Comparison of ENCODE assay signal across 9 mouse cellular contexts in the genomic region with DNA sequence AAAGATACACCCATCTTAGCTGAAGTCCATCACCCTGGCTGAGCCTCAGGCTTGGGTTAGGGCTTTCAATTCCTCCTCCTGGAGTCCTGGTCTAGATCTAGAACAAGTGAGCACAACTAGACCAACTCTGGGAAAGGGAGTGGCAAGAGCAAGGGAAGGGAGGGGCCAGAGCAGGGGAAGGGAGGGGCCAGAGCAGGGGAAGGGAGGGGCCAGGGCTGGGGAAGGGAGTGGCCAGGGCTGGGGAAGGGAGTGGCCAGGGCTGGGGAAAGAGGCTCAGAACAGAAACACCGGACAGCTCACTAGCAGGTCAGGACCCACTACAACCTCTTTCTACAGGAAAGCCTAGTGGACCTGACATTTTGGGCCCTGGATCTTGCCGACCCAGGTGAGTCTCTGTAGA. TPM values are rescaled to one million over a fixed set of nuclear protein-coding genes. Genes with fewer than 3 reads are reported as not detected.
DNase-seq lines count a peak whose midpoint lies in the region; ATAC-seq lines count a peak whose summit lies in the region.
"Had no signal": no experiment of that assay in that cellular context is flagged by ENCODE, and none has a peak within 500 bp of the region (broad histone marks: within the 10 kb centered on the region; RNA-seq: fewer than 3 reads in every experiment).

No protein-coding gene starts in this region.

- no peak overlapping the region for H3K9ac ChIP-seq in liver, embryonic 11.5 days (ENCODE audit: low read depth, low read length)
- H3K9ac ChIP-seq in stomach, embryonic 14.5 days (replicated peaks; ENCODE audit: low read depth, low read length), result no peak overlapping the region
- H3K9ac ChIP-seq: heart, embryonic 13.5 days had no signal

- H3K4me3 ChIP-seq in liver, embryonic 11.5 days (ENCODE audit: low read depth, low read length), result no peak overlapping the region
- H3K4me3 ChIP-seq in stomach, embryonic 14.5 days (ENCODE audit: low read depth, low read length), result no peak overlapping the region
- H3K4me3 ChIP-seq: heart, embryonic 13.5 days had no signal

- no peak overlapping the region for H3K27ac ChIP-seq in liver, embryonic 11.5 days (ENCODE audit: low read depth, low read length)
- H3K27ac ChIP-seq in stomach, embryonic 14.5 days (ENCODE audit: low read length), result no peak overlapping the region
- H3K27ac ChIP-seq: heart, embryonic 13.5 days had no signal

- peak; percentile 68 for ATAC-seq in liver, embryonic 11.5 days (replicated peaks; ENCODE audit: low FRiP score)
- ATAC-seq in stomach, embryonic 14.5 days (ENCODE audit: insufficient number of reproducible peaks, insufficient read depth, low FRiP score, low read depth), result peak; percentile 42
- no peak for ATAC-seq in monocyte, adult 5-6 weeks (replicated peaks; ENCODE audit: insufficient number of reproducible peaks, low FRiP score, low TSS enrichment, poor library complexity, severe bottlenecking)

- no peaks in the 10 kb centered on the region for H3K4me1 ChIP-seq in liver, embryonic 11.5 days (replicated peaks; ENCODE audit: control insufficient read depth, insufficient read depth, low read length)
- H3K4me1 ChIP-seq in stomach, embryonic 14.5 days (ENCODE audit: control insufficient read depth, insufficient read depth, low read length), result no peaks in the 10 kb centered on the region
- H3K4me1 ChIP-seq: heart, embryonic 13.5 days had no signal

- H3K4me2 ChIP-seq in liver, embryonic 11.5 days, result no peak overlapping the region
- H3K4me2 ChIP-seq in stomach, embryonic 14.5 days (replicated peaks; ENCODE audit: low read depth, low read length), result no peak overlapping the region
- H3K4me2 ChIP-seq: heart, embryonic 13.5 days had no signal

- peaks cover 3% of the 10 kb centered on the region; the same call in 1 of the 2 replicates for H3K27me3 ChIP-seq in liver, embryonic 11.5 days (replicated peaks; ENCODE audit: control insufficient read depth, insufficient read depth, low read length)
- H3K27me3 ChIP-seq in stomach, embryonic 14.5 days (ENCODE audit: control insufficient read depth, insufficient read depth, low read length), result no peaks in the 10 kb centered on the region

- no peaks in the 10 kb centered on the region for H3K9me3 ChIP-seq in liver, embryonic 11.5 days (ENCODE audit: control insufficient read depth, low read length)
- no peaks in the 10 kb centered on the region for H3K9me3 ChIP-seq in stomach, embryonic 14.5 days (ENCODE audit: control insufficient read depth, low read depth, low read length)
- H3K9me3 ChIP-seq: heart, embryonic 13.5 days had no signal

- WGBS in liver, embryonic 11.5 days, result 22% methylated on average over 2 of the region's 2 CpGs
- WGBS in stomach, embryonic 14.5 days, result 31% methylated on average over 2 of the region's 2 CpGs

- no peaks in the 10 kb centered on the region for H3K36me3 ChIP-seq in liver, embryonic 11.5 days (ENCODE audit: control insufficient read depth, insufficient read depth, low read length)
- H3K36me3 ChIP-seq in stomach, embryonic 14.5 days (ENCODE audit: control insufficient read depth, insufficient read depth, low read length), result no peaks in the 10 kb centered on the region
- H3K36me3 ChIP-seq: heart, embryonic 13.5 days had no signal

- peak; percentile 21 to 43 for DNase-seq in kidney, postnatal 4 days
- DNase-seq in kidney, adult 9 months, result no peak
- DNase-seq in ZHBTc4 (ENCODE audit: low read depth, low spot score), result peak; percentile 88
- DNase-seq in liver, embryonic 11.5 days (ENCODE audit: low spot score), result peak; percentile 37
- no peak for DNase-seq in right cerebral cortex, postnatal 25 days
- no peak for DNase-seq in layer of hippocampus, adult 9-11 months

RNA-seq across cellular contexts. Expression of gene Prkcz, which starts 42.9 kb away (rescaled TPM):
- polyA plus RNA-seq in liver, embryonic 11.5 days (2014; fragmentation: Nextera tagmentation; extraction: Ambion mirVana), result 5.1 and 6.8 TPM in 2 replicates
- 12.9 and 14.8 TPM in 2 replicates for polyA plus RNA-seq in stomach, embryonic 14.5 days (2014; fragmentation: Nextera tagmentation; extraction: Ambion mirVana)
- total RNA-seq in monocyte, adult 5-6 weeks (2017), result 0.78 to 2.3 TPM in 2 of 3 replicates, not detected in the other

Comparison
In these comparisons a context has a peak if more than half of its experiments do, and no peak if none do; other contexts are left out.
1. DNase-seq: peak in kidney, postnatal 4 days (2 of 2), ZHBTc4 (single experiment) and liver, embryonic 11.5 days (single experiment); none in kidney, adult 9 months (single experiment), right cerebral cortex, postnatal 25 days (single experiment) and layer of hippocampus, adult 9-11 months (single experiment).